Mouse (Mus musculus): ENCODE results near the gene Mogs.

DNA sequence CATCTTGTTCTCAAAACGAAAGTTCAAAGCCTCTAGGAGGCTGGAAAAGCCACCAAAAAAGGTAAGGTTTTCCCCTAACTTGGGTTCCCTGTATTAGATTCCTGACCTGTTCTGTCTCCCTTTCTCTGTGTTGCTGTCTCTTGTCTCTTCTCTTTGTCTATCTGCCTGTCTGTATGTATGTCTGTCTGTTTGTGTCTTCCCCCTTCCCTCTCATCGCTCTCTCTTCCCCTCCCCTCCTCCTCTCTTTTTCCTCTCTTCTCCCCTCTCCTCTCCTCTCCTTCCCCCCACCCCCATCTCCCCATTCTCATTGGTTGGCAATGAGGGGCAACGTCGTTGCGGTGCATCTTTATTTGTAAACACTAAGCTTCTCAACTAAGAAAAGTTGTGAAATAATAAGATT lies 10.0 kb downstream of the Mogs start, which contains the start of gene Ino80b:
- TF ChIP-seq GATA2 (IDR thresholded peaks at IDR 0.05; ENCODE audit: borderline replicate concordance, low read depth, low read length) = no peak
- no peak for TF ChIP-seq CTCF (IDR thresholded peaks at IDR 0.05; ENCODE audit: low read depth, low read length)
